Mouse (Mus musculus) liver, embryonic 12.5 days (tissue): ENCODE data around the gene Psmd2. TPM values are rescaled to one million over a fixed set of nuclear protein-coding genes. Genes with fewer than 3 reads are reported as not detected.

Experiments
- ATAC-seq: fragments of 200-750 bp; cut with Nextera tagmentation; 2 replicates; pipeline ENCODE4 v1.8.0; 2017; ENCODE audit warnings: moderate number of reproducible peaks, mild to moderate bottlenecking, moderate library complexity
- H3K27ac ChIP-seq: fragments of 300-500 bp; sonication (generic); 2 replicates; pipeline ENCODE4 v1.5.1; 2016; ENCODE audit warnings: mild to moderate bottlenecking
- H3K27me3 ChIP-seq: fragments of 300-500 bp; sonication (generic); replicated peaks from 2 replicates; pipeline ENCODE4 v1.6.1; 2016; ENCODE audit warnings: mild to moderate bottlenecking, moderate library complexity
- H3K36me3 ChIP-seq: fragments of 300-500 bp; sonication (generic); 2 replicates; pipeline ENCODE4 v1.6.1; 2016; ENCODE audit warnings: mild to moderate bottlenecking, moderate library complexity
- H3K4me1 ChIP-seq: fragments of 300-500 bp; sonication (generic); 2 replicates; pipeline ENCODE4 v1.6.1; 2016
- H3K4me2 ChIP-seq: fragments of 300-500 bp; sonication (generic); 2 replicates; pipeline ENCODE4 v1.6.1; 2016; ENCODE audit warnings: mild to moderate bottlenecking, moderate library complexity
- H3K4me3 ChIP-seq: fragments of 300-500 bp; sonication (generic); 2 replicates; pipeline ENCODE4 v1.5.1; 2016; ENCODE audit warnings: mild to moderate bottlenecking, moderate library complexity
- H3K9ac ChIP-seq: fragments of 300-500 bp; sonication (generic); 2 replicates; pipeline ENCODE4 v1.6.1; 2016; ENCODE audit warnings: mild to moderate bottlenecking, moderate library complexity
- H3K9me3 ChIP-seq: fragments of 300-500 bp; sonication (generic); replicated peaks from 2 replicates; pipeline ENCODE4 v1.6.1; 2016; ENCODE audit warnings: mild to moderate bottlenecking, moderate library complexity
- WGBS: fragments of 180-500 bp; shearing (Covaris S2); methylation state at CpG from one replicate; pipeline ENCODE4 v1.1.7; 2016; ENCODE audit not compliant: insufficient replicate concordance; 5-methylcytosine and 5-hydroxymethylcytosine counted together
- polyA plus RNA-seq: library from polyadenylated mRNA; unstranded; fragments of >200 nt; fragmentation: Nextera tagmentation; extraction: Ambion mirVana; gene quantifications from 2 replicates; pipeline ENCODE4 v1.2.1, GENCODE M21; 2016

Psmd2 gene
- 277 and 289 TPM in 2 replicates for polyA plus RNA-seq

GRCm38 (mm10) chr16:20651076-20651946, at the start of gene Psmd2:
TSS of gene Psmd2 (plus strand) at chr16:20651652.
- 1% methylated on average over 46 of the region's 46 CpGs for WGBS
- H3K27ac ChIP-seq, result peak within 1 kb of the TSS; percentile 52
- H3K4me2 ChIP-seq, result peak within 1 kb of the TSS; percentile 81

GRCm38 (mm10) chr16:20604705-20605104, 46.7 kb upstream of the Psmd2 start:
- Histone ChIP-seq H3K27ac (no peak overlapping the region), H3K36me3 (peaks cover 50% of the 10 kb centered on the region), H3K27me3 (peaks cover 11% of the 10 kb centered on the region; the same call in 1 of the 2 replicates), H3K4me1 (peaks cover 7% of the 10 kb centered on the region), H3K4me3 (no peak overlapping the region), H3K9ac (no peak overlapping the region), H3K9me3 (no peaks in the 10 kb centered on the region), H3K4me2 (no peak overlapping the region)
- WGBS, result 80% methylated on average over 9 of the region's 9 CpGs
- ATAC-seq, result no peak; the same call in 1 of the 2 replicates

More at GRCm38 (mm10) chr16:20651076-20651946, at the start of gene Psmd2:
- ATAC-seq, result peak; percentile 95
- Histone ChIP-seq H3K36me3 (peaks cover 34% of the 10 kb centered on the region), H3K4me1 (peaks cover 18% of the 10 kb centered on the region), H3K4me3 (peak within 1 kb of the TSS; percentile 81), H3K9me3 (no peaks in the 10 kb centered on the region), H3K9ac (peak within 1 kb of the TSS; percentile 81), H3K27me3 (0 out of 2 replicates have a peak, but pooled peaks cover 11% of the 10 kb centered on the region)

- H3K36me3 ChIP-seq, result peaks cover 32% of the 10 kb centered on the region
- peak overlapping the region; percentile 78 for H3K9ac ChIP-seq
- peak; percentile 53 for ATAC-seq
- H3K4me2 ChIP-seq, result peak overlapping the region; percentile 93
- H3K27ac ChIP-seq, result peak overlapping the region; percentile 79
- peak overlapping the region; percentile 83 for H3K4me3 ChIP-seq
- no peaks in the 10 kb centered on the region for H3K27me3 ChIP-seq
- peaks cover 32% of the 10 kb centered on the region for H3K4me1 ChIP-seq
- WGBS, result under 1% methylated on average over 28 of the region's 28 CpGs
- no peaks in the 10 kb centered on the region for H3K9me3 ChIP-seq
Measured at GRCm38 (mm10) chr16:20610501-20611356, 40.7 kb upstream of the Psmd2 start.

- peak within 1 kb of the TSS; percentile 93 for H3K4me2 ChIP-seq
- no peaks in the 10 kb centered on the region for H3K27me3 ChIP-seq
- peak within 1 kb of the TSS; percentile 83 for H3K4me3 ChIP-seq
- H3K27ac ChIP-seq, result peak within 1 kb of the TSS; percentile 79
- peak within 1 kb of the TSS; percentile 78 for H3K9ac ChIP-seq
- peaks cover 32% of the 10 kb centered on the region for H3K4me1 ChIP-seq
- H3K9me3 ChIP-seq, result no peaks in the 10 kb centered on the region
- ATAC-seq, result peak; percentile 97
- 2% methylated on average over 41 of the region's 41 CpGs for WGBS
- peaks cover 24% of the 10 kb centered on the region for H3K36me3 ChIP-seq
Measured at GRCm38 (mm10) chr16:20611357-20612227, 39.9 kb upstream of the Psmd2 start, which contains the start of the genes Eef1akmt4, Gm49333 and Alg3. TSS of gene Eef1akmt4 (plus strand) at chr16:20611593. TSS of gene Gm49333 (plus strand) at chr16:20611610. TSS of gene Alg3 (minus strand) at chr16:20611735.

- no peak overlapping the region for H3K9ac ChIP-seq
Measured at GRCm38 (mm10) chr16:20619541-20620398, 31.7 kb upstream of the Psmd2 start.

GRCm38 (mm10) chr16:20620399-20620735, 31.1 kb upstream of the Psmd2 start:
- H3K27me3 ChIP-seq, result peaks cover 76% of the 10 kb centered on the region
- H3K4me1 ChIP-seq, result peaks cover 36% of the 10 kb centered on the region
- no peaks in the 10 kb centered on the region for H3K9me3 ChIP-seq
- H3K27ac ChIP-seq, result no peak overlapping the region
- peaks cover 5% of the 10 kb centered on the region; the same call in 1 of the 2 replicates for H3K36me3 ChIP-seq
- under 1% methylated on average over 9 of the region's 9 CpGs for WGBS
- H3K4me2 ChIP-seq, result peak overlapping the region; percentile 99
- no peak; the same call in 1 of the 2 replicates for ATAC-seq
- H3K9ac ChIP-seq, result no peak overlapping the region
- peak overlapping the region; percentile 69 for H3K4me3 ChIP-seq

More at GRCm38 (mm10) chr16:20619541-20620398, 31.7 kb upstream of the Psmd2 start:
- Histone ChIP-seq H3K36me3 (peaks cover 5% of the 10 kb centered on the region; the same call in 1 of the 2 replicates), H3K4me1 (peaks cover 36% of the 10 kb centered on the region), H3K4me2 (peak overlapping the region; percentile 99), H3K27me3 (peaks cover 71% of the 10 kb centered on the region), H3K4me3 (peak overlapping the region; percentile 69), H3K9me3 (no peaks in the 10 kb centered on the region), H3K27ac (no peak overlapping the region)
- WGBS, result 5% methylated on average over 79 of the region's 83 CpGs
- ATAC-seq, result peak; percentile 22; the same call in 1 of the 2 replicates

DNA sequence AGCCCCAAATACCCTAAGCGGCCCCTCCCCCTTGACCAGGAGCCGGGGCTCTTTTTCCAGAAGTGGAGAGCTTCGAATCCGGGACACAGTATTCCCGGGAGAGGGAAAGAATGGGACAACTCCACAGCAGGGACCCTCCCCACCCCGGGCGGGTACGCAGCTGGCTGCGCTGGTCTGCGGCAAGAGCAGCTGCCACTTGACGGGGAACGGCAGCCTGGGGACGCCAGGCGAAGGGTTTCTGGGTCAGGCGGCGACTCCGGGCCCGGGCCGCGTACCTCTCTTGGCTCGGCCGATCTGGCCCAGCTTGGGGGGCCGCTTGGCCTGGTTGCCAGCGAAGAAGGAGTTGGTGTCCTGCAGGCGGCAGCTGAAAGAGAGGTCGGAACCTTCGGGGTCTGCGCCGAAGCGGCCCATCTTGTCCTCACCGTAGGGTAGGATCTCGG, 30.7 kb upstream of the Psmd2 start:
- under 1% methylated on average over 32 of the region's 32 CpGs for WGBS
- H3K36me3 ChIP-seq, result peaks cover 5% of the 10 kb centered on the region; the same call in 1 of the 2 replicates
- H3K4me1 ChIP-seq, result peaks cover 36% of the 10 kb centered on the region
- ATAC-seq, result peak; percentile 4; the same call in 1 of the 2 replicates
- peak overlapping the region; percentile 63 for H3K9ac ChIP-seq
- H3K4me3 ChIP-seq, result peak overlapping the region; percentile 69
- H3K4me2 ChIP-seq, result peak overlapping the region; percentile 99
- no peaks in the 10 kb centered on the region for H3K9me3 ChIP-seq
- H3K27ac ChIP-seq, result no peak overlapping the region
- peaks cover 80% of the 10 kb centered on the region for H3K27me3 ChIP-seq

DNA sequence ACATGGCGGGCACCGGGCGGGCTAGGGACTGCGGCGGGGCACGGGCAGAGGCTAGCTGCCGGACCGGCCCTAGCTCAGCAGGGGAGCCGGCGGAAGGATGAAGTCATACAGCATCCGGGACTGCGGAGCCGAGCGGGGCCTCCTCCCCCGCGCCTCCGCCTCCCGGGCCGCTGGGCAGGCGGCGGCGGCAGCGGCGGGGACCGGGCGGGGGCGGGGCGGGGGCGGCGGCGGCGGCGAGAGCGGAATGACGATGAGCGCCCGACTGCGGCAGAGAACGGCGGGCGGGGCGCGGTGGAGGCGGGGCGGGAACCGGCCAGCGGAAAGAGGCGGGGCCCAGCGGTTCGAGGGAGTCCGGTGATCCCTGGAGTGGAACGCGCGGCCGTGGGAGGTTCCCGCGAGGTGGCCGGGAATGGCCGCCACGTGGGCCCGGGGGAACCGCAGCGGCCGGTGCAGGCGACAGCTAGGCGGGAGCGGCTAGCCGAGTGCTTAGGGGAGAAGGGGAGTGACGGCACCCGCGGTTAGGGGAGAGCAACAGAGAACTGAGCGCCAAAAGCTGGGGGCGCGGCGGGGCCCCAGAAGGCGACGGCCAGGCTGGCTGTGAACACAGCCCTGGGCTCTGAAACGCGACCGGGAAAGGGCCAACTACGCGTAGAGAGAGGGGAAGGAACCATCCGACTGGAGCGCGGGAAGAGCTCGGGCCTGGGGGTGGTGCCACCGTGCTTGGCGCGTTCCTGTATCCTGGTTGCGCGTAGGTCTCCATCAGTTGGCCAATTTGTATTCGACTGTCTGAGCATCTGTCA, 30.1 kb upstream of the Psmd2 start, which contains the start of gene Camk2n2:
Gene Camk2n2 (minus strand): TSS at position 97 of the 800 bp plus-strand sequence.
- Histone ChIP-seq H3K9me3 (no peaks in the 10 kb centered on the region), H3K27me3 (peaks cover 83% of the 10 kb centered on the region), H3K9ac (peak within 1 kb of the TSS; percentile 63), H3K4me3 (peak within 1 kb of the TSS; percentile 69), H3K4me2 (peak within 1 kb of the TSS; percentile 99), H3K27ac (peak within 1 kb of the TSS; percentile 39; the same call in 1 of the 2 replicates), H3K4me1 (peaks cover 36% of the 10 kb centered on the region), H3K36me3 (0 out of 2 replicates have a peak, but pooled peaks cover 5% of the 10 kb centered on the region)
- WGBS, result 1% methylated on average over 88 of the region's 92 CpGs
- peak; percentile 71 for ATAC-seq

DNA sequence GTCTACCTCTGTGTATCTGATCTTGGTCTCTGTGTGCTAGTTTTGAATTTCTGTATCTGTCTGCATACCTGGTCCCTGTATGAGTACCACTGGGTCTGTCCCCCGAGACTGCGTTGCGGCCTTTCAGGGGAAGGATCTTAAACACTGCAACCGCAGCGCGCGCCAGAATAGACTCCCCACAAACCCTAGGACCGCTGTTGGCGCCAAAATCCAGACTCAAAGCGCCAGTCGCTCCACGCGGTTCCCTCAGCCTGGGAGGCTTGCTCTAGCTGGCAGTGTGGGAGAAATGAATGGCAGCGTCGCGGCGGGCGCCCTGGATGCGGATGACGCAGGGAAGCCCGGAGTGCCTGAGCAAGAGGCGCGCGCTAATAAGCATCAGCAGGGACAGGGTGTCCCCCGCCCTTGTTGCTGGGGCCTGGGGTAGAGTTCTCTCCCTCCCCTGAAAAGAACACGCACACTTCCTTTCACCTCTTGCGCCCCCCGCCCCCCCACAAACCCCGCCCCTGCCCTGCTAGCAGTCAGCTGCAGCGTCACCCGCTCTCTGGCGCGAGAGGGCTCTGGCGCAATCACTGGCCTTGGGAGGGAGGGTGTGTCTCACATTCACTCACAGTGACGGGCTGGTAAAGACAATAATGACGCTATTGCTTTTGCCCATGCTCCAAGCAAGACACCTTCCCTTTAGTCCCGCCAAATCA, 29.3 kb upstream of the Psmd2 start:
- Histone ChIP-seq H3K9me3 (no peaks in the 10 kb centered on the region), H3K4me3 (peak overlapping the region; percentile 69), H3K27me3 (peaks cover 90% of the 10 kb centered on the region), H3K4me2 (peak overlapping the region; percentile 99), H3K9ac (peak overlapping the region; percentile 63), H3K36me3 (0 out of 2 replicates have a peak, but pooled peaks cover 5% of the 10 kb centered on the region), H3K4me1 (peaks cover 36% of the 10 kb centered on the region), H3K27ac (peak overlapping the region; percentile 39; the same call in 1 of the 2 replicates)
- ATAC-seq, result peak; percentile 41
- under 1% methylated on average over 36 of the region's 37 CpGs for whole genome bisulfite sequencing
